Mouse (Mus musculus) heart, embryonic 11.5 days (tissue): ENCODE results near the gene Zfp182. TPM values are rescaled to one million over a fixed set of nuclear protein-coding genes. Genes with fewer than 3 reads are reported as not detected.

Experiments used
- ATAC-seq: fragments of 200-750 bp; cut with Nextera tagmentation; replicated peaks from 2 replicates; pipeline ENCODE4 v1.8.0; 2017; ENCODE audit warnings: moderate library complexity; ENCODE audit not compliant: insufficient number of reproducible peaks, low FRiP score, low TSS enrichment
- H3K27ac ChIP-seq: fragments of 300-500 bp; sonication (generic); 2 replicates; pipeline ENCODE4 v1.5.1; 2014; ENCODE audit warnings: mild to moderate bottlenecking, low read depth, low read length
- H3K27me3 ChIP-seq: fragments of 300-500 bp; sonication (generic); 2 replicates; pipeline ENCODE4 v1.6.1; 2014; ENCODE audit warnings: mild to moderate bottlenecking, low read length, mixed read lengths; ENCODE audit not compliant: control insufficient read depth, insufficient read depth
- H3K36me3 ChIP-seq: fragments of 300-500 bp; sonication (generic); 2 replicates; pipeline ENCODE4 v1.6.1; 2014; ENCODE audit warnings: mild to moderate bottlenecking, low read length, moderate library complexity, mixed read lengths; ENCODE audit not compliant: control insufficient read depth, insufficient read depth
- H3K4me1 ChIP-seq: fragments of 300-500 bp; sonication (generic); 2 replicates; pipeline ENCODE4 v1.6.1; 2014; ENCODE audit warnings: low read length; ENCODE audit not compliant: control insufficient read depth, insufficient read depth
- H3K4me2 ChIP-seq: fragments of 300-500 bp; sonication (generic); 2 replicates; pipeline ENCODE4 v1.6.1; 2014; ENCODE audit warnings: mild to moderate bottlenecking, moderate library complexity
- H3K4me3 ChIP-seq: fragments of 300-500 bp; sonication (generic); 2 replicates; pipeline ENCODE4 v1.5.1; 2014; ENCODE audit warnings: low read depth, low read length
- H3K9ac ChIP-seq: fragments of 300-500 bp; sonication (generic); 2 replicates; pipeline ENCODE4 v1.6.1; 2014; ENCODE audit warnings: mild to moderate bottlenecking, low read depth, low read length, moderate library complexity
- H3K9me3 ChIP-seq: fragments of 300-500 bp; sonication (generic); replicated peaks from 2 replicates; pipeline ENCODE4 v1.6.1; 2016; ENCODE audit warnings: low read length; ENCODE audit not compliant: control insufficient read depth
- WGBS: fragments of 180-500 bp; shearing (Covaris S2); extraction: QIAGEN DNeasy Blood & Tissue Kit; methylation state at CpG from one replicate; pipeline ENCODE4 v1.1.7; 2014; ENCODE audit not compliant: insufficient replicate concordance; 5-methylcytosine and 5-hydroxymethylcytosine counted together
- polyA plus RNA-seq: library from polyadenylated mRNA; unstranded; fragments of >200 nt; fragmentation: Nextera tagmentation; extraction: Ambion mirVana; gene quantifications from 2 replicates; pipeline ENCODE4 v1.2.1, GENCODE M21; 2014

Zfp182 gene
- 3.9 and 4.8 TPM in 2 replicates for polyA plus RNA-seq

GRCm38 (mm10) chrX:21061866-21062543 is at the start of gene Zfp182:
Gene Zfp182, minus strand, starts transcription at chrX:21062316.
- Histone ChIP-seq H3K4me1 (no peaks in the 10 kb centered on the region), H3K36me3 (no peaks in the 10 kb centered on the region), H3K4me3 (peak within 1 kb of the TSS; percentile 46), H3K9me3 (no peaks in the 10 kb centered on the region), H3K27ac (no peak within 1 kb of the TSS), H3K9ac (peak within 1 kb of the TSS; percentile 53; the same call in 1 of the 2 replicates), H3K4me2 (peak within 1 kb of the TSS; percentile 62), H3K27me3 (no peaks in the 10 kb centered on the region)
- 20% methylated on average over 25 of the region's 25 CpGs for WGBS
- ATAC-seq, result peak; percentile 85

DNA sequence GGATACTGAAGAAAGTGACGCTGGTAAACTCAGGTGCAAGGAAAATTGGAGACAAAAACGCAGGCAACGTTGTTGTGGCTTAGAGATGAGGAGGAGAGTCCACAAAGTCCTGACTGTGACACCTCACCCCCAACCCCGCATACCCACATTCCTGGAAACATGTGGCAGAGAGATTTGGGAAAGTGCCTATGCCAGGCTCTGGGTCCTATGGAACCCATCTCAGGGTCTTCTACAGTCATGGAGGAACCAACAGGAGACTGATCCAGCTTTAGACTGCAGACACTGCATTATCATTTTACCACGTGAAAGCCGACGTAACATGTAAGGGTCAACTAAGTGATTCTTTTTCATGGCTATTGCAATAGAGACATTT is 27.7 kb upstream of the Zfp182 start:
- no peaks in the 10 kb centered on the region for H3K9me3 ChIP-seq
- no peak overlapping the region for H3K27ac ChIP-seq
- 53% methylated on average over 7 of the region's 7 CpGs for WGBS
- H3K36me3 ChIP-seq, result no peaks in the 10 kb centered on the region
- peak overlapping the region; percentile 62 for H3K4me2 ChIP-seq
- no peaks in the 10 kb centered on the region for H3K27me3 ChIP-seq
- H3K4me1 ChIP-seq, result no peaks in the 10 kb centered on the region
- H3K4me3 ChIP-seq, result peak overlapping the region; percentile 47
- H3K9ac ChIP-seq, result no peak overlapping the region; the same call in 1 of the 2 replicates
- ATAC-seq, result no peak

DNA sequence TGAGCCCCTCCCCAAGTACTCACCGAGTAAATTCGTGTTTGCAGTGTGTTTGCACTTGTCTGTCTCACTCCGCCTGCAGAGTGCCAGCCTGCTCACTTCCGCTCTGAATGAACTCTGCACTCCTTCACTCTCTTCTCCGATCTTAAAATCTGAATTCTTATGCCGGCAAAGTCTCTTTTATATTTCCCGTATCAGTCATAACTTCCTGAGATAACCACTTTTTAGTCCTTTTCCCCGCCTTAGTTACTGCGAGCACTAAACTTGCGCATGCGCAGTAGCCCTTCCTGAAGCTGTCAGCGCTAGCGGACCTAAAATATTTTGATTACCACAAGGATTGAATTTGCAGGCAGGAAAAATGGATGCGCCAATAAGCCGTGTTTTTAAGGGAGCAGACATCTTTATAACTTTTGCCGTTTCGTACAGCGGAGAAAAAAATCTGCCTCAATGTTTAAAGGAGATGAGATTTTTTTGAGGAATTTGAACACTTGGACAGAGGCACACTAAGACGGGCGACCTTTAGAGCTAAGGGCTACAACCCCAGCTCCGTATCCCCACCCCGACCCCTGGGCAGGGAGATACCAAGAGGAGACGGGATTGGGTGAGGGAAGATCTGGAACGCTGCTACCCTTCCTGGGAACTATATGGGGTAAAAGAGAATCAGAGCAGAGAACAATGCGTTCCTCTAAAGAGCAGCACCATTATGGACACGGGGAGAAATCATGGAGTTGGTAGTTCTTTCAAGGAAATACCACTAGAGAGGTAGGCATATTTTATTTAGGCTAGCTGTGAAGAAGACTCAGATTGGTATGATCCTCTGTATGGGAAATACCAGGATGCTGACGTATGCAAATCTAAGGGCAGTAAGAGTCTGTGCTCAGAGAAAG is 27.1 kb upstream of the Zfp182 start, which contains the start of gene Zfp300:
Zfp300 (minus strand) TSS at position 545 of the 884 bp plus-strand sequence.
- Histone ChIP-seq H3K9ac (peak within 1 kb of the TSS; percentile 65), H3K4me1 (no peaks in the 10 kb centered on the region), H3K27me3 (no peaks in the 10 kb centered on the region), H3K9me3 (no peaks in the 10 kb centered on the region), H3K27ac (0 out of 2 replicates have a peak within 1 kb of the TSS, but pooled peaks have one; percentile 29), H3K36me3 (no peaks in the 10 kb centered on the region), H3K4me3 (peak within 1 kb of the TSS; percentile 47), H3K4me2 (peak within 1 kb of the TSS; percentile 62)
- 21% methylated on average over 27 of the region's 27 CpGs for WGBS
- ATAC-seq, result peak; percentile 61; the same call in 1 of the 2 replicates

- no peaks in the 10 kb centered on the region for H3K4me1 ChIP-seq
- H3K9me3 ChIP-seq, result no peaks in the 10 kb centered on the region
- H3K27ac ChIP-seq, result no peak overlapping the region
- peak overlapping the region; percentile 65; the same call in 1 of the 2 replicates for H3K9ac ChIP-seq
- H3K36me3 ChIP-seq, result no peaks in the 10 kb centered on the region
- no peak for ATAC-seq
- 37% methylated on average over 6 of the region's 6 CpGs for WGBS
- peak overlapping the region; percentile 62 for H3K4me2 ChIP-seq
- peak overlapping the region; percentile 47 for H3K4me3 ChIP-seq
- no peaks in the 10 kb centered on the region for H3K27me3 ChIP-seq
Measured at GRCm38 (mm10) chrX:21088645-21088982, 26.5 kb upstream of the Zfp182 start.

- no peak within 1 kb of the TSS for H3K9ac ChIP-seq
Measured at GRCm38 (mm10) chrX:21068106-21068505, 6.0 kb upstream of the Zfp182 start, which contains the start of gene Spaca5. Gene Spaca5, plus strand, starts transcription at chrX:21068406.

DNA sequence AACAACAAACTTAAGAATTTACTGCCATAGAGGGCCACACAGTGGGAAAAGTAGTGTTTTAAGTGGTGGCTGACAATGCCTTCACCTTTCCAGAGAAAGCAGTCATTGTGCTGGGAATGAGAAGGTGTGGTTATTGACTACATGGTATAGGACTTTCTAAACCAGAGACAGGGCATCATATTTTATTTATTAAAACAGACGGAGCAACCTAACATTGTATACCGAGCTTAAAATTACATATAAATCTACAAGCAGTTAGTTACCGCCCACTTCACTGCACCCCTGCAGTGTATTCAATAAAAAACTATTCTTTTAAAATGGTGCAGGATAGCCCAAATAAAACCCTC is 401 bp upstream of the Zfp182 start:
- Histone ChIP-seq H3K36me3 (no peaks in the 10 kb centered on the region), H3K4me2 (peak overlapping the region; percentile 54), H3K4me1 (no peaks in the 10 kb centered on the region), H3K27me3 (no peaks in the 10 kb centered on the region), H3K27ac (no peak overlapping the region), H3K9me3 (no peaks in the 10 kb centered on the region), H3K4me3 (peak overlapping the region; percentile 46), H3K9ac (no peak overlapping the region)
- no peak for ATAC-seq
- WGBS, result 67% methylated on average over 3 of the region's 3 CpGs

More at GRCm38 (mm10) chrX:21068106-21068505, 6.0 kb upstream of the Zfp182 start, which contains the start of gene Spaca5:
- Histone ChIP-seq H3K27ac (no peak within 1 kb of the TSS), H3K4me1 (no peaks in the 10 kb centered on the region), H3K4me3 (no peak within 1 kb of the TSS), H3K36me3 (no peaks in the 10 kb centered on the region), H3K27me3 (no peaks in the 10 kb centered on the region), H3K9me3 (no peaks in the 10 kb centered on the region), H3K4me2 (no peak within 1 kb of the TSS)
- no peak for ATAC-seq

- ATAC-seq, result no peak
- 19% methylated on average over 9 of the region's 9 CpGs for WGBS
- Histone ChIP-seq H3K4me1 (no peaks in the 10 kb centered on the region), H3K9ac (peak overlapping the region; percentile 53; the same call in 1 of the 2 replicates), H3K27me3 (no peaks in the 10 kb centered on the region), H3K27ac (no peak overlapping the region), H3K36me3 (no peaks in the 10 kb centered on the region), H3K4me3 (peak overlapping the region; percentile 46), H3K4me2 (peak overlapping the region; percentile 62), H3K9me3 (no peaks in the 10 kb centered on the region)
Measured at GRCm38 (mm10) chrX:21061460-21061859, 656 bp downstream of the Zfp182 start.

DNA sequence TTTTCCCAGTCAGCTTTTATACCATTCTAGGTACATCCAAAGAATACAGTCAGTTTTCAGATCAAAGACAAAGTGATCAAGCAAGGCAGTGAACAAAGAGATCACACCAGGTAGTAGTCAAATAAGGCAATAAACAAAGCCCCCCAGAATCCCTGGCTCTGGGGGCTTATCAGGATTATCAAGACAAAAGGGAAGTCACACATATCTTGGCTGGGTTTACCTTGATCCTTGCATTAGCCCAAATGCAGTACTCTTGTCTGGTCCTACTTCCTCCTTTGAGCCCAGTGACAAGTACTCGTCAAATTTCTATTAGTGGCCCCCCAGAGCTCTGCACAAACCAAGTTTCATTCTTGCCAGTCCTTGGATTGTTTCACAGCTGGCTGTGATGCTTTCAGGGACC is 81.2 kb downstream of the Zfp182 start:
- H3K4me1 ChIP-seq, result no peaks in the 10 kb centered on the region
- no peak overlapping the region for H3K4me2 ChIP-seq
- H3K9ac ChIP-seq, result no peak overlapping the region
- ATAC-seq, result no peak
- H3K27ac ChIP-seq, result no peak overlapping the region
- H3K4me3 ChIP-seq, result no peak overlapping the region
- WGBS, result 48% methylated on average over 1 of the region's 1 CpGs
- no peaks in the 10 kb centered on the region for H3K36me3 ChIP-seq
- no peaks in the 10 kb centered on the region for H3K9me3 ChIP-seq
- no peaks in the 10 kb centered on the region for H3K27me3 ChIP-seq
